Mouse (Mus musculus): ENCODE results near the gene Wdr95. TPM values are rescaled to one million over a fixed set of nuclear protein-coding genes. Genes with fewer than 3 reads are reported as not detected.

Gene Wdr95
- polyA plus RNA-seq, 1 experiment from 2014 or later: 0.25 TPM

- H3K36me3 ChIP-seq (ENCODE audit: control insufficient read depth, insufficient read depth, low read length): no peaks in the 10 kb centered on the region
- WGBS: 80% methylated on average over 9 of the region's 9 CpGs
- no peak for ATAC-seq (ENCODE audit: low read depth)
Measured at GRCm38 (mm10) chr5:149655636-149656035, 127.2 kb downstream of the Wdr95 start.

GRCm38 (mm10) chr5:149658022-149658421 lies 129.5 kb downstream of the Wdr95 start:
- Histone ChIP-seq H3K27me3 (ENCODE audit: control insufficient read depth, insufficient read depth, low read length) (no peaks in the 10 kb centered on the region), H3K4me3 (ENCODE audit: low read depth, low read length) (no peak overlapping the region), H3K4me2 (ENCODE audit: low read depth, low read length) (no peak overlapping the region), H3K27ac (ENCODE audit: low read depth, low read length) (no peak overlapping the region), H3K9me3 (ENCODE audit: control insufficient read depth, low read length) (no peaks in the 10 kb centered on the region), H3K36me3 (ENCODE audit: control insufficient read depth, insufficient read depth, low read length) (no peaks in the 10 kb centered on the region), H3K9ac (replicated peaks; ENCODE audit: low read depth, low read length) (no peak overlapping the region), H3K4me1 (ENCODE audit: control insufficient read depth, insufficient read depth, low read length) (no peaks in the 10 kb centered on the region)
- no peak for ATAC-seq (ENCODE audit: low read depth)
- 66% methylated on average over 3 of the region's 3 CpGs for WGBS

More at GRCm38 (mm10) chr5:149655636-149656035, 127.2 kb downstream of the Wdr95 start:
- H3K27ac ChIP-seq (ENCODE audit: low read depth, low read length): no peak overlapping the region
- no peaks in the 10 kb centered on the region for H3K4me1 ChIP-seq (ENCODE audit: control insufficient read depth, insufficient read depth, low read length)
- H3K4me3 ChIP-seq (ENCODE audit: low read depth, low read length): no peak overlapping the region
- no peak overlapping the region for H3K4me2 ChIP-seq (ENCODE audit: low read depth, low read length)
- no peak overlapping the region for H3K9ac ChIP-seq (replicated peaks; ENCODE audit: low read depth, low read length)
- no peaks in the 10 kb centered on the region for H3K9me3 ChIP-seq (ENCODE audit: control insufficient read depth, low read length)
- no peaks in the 10 kb centered on the region for H3K27me3 ChIP-seq (ENCODE audit: control insufficient read depth, insufficient read depth, low read length)

- Histone ChIP-seq H3K36me3 (ENCODE audit: control insufficient read depth, insufficient read depth, low read length) (no peaks in the 10 kb centered on the region), H3K4me1 (ENCODE audit: control insufficient read depth, insufficient read depth, low read length) (no peaks in the 10 kb centered on the region), H3K9me3 (ENCODE audit: control insufficient read depth, low read length) (no peaks in the 10 kb centered on the region), H3K9ac (replicated peaks; ENCODE audit: low read depth, low read length) (no peak overlapping the region), H3K27ac (ENCODE audit: low read depth, low read length) (no peak overlapping the region), H3K4me3 (ENCODE audit: low read depth, low read length) (no peak overlapping the region), H3K27me3 (ENCODE audit: control insufficient read depth, insufficient read depth, low read length) (no peaks in the 10 kb centered on the region), H3K4me2 (ENCODE audit: low read depth, low read length) (no peak overlapping the region)
- 65% methylated on average over 9 of the region's 9 CpGs for WGBS
- ATAC-seq (ENCODE audit: low read depth): no peak
Measured at GRCm38 (mm10) chr5:149658741-149659413, 130.4 kb downstream of the Wdr95 start.

GRCm38 (mm10) chr5:149659414-149659780 lies 130.9 kb downstream of the Wdr95 start:
- Histone ChIP-seq H3K36me3 (ENCODE audit: control insufficient read depth, insufficient read depth, low read length) (no peaks in the 10 kb centered on the region), H3K4me1 (ENCODE audit: control insufficient read depth, insufficient read depth, low read length) (no peaks in the 10 kb centered on the region), H3K9ac (replicated peaks; ENCODE audit: low read depth, low read length) (no peak overlapping the region), H3K4me2 (ENCODE audit: low read depth, low read length) (no peak overlapping the region), H3K9me3 (ENCODE audit: control insufficient read depth, low read length) (no peaks in the 10 kb centered on the region), H3K27me3 (ENCODE audit: control insufficient read depth, insufficient read depth, low read length) (no peaks in the 10 kb centered on the region), H3K4me3 (ENCODE audit: low read depth, low read length) (no peak overlapping the region), H3K27ac (ENCODE audit: low read depth, low read length) (no peak overlapping the region)
- WGBS: 58% methylated on average over 9 of the region's 9 CpGs
- ATAC-seq (ENCODE audit: low read depth): no peak

GRCm38 (mm10) chr5:149661428-149661827 lies 132.9 kb downstream of the Wdr95 start:
- Histone ChIP-seq H3K27me3 (ENCODE audit: control insufficient read depth, insufficient read depth, low read length) (no peaks in the 10 kb centered on the region), H3K9me3 (ENCODE audit: control insufficient read depth, low read length) (no peaks in the 10 kb centered on the region), H3K4me3 (ENCODE audit: low read depth, low read length) (no peak overlapping the region), H3K9ac (replicated peaks; ENCODE audit: low read depth, low read length) (no peak overlapping the region), H3K36me3 (ENCODE audit: control insufficient read depth, insufficient read depth, low read length) (no peaks in the 10 kb centered on the region), H3K4me2 (ENCODE audit: low read depth, low read length) (no peak overlapping the region), H3K4me1 (ENCODE audit: control insufficient read depth, insufficient read depth, low read length) (no peaks in the 10 kb centered on the region), H3K27ac (ENCODE audit: low read depth, low read length) (no peak overlapping the region)
- 92% methylated on average over 6 of the region's 6 CpGs for WGBS
- no peak for ATAC-seq (ENCODE audit: low read depth)

Other genes starting within 250 kb of the Wdr95 start
- gene Medag, start 116.9 kb upstream of the Wdr95 start, polyA plus RNA-seq (2014; fragmentation: Nextera tagmentation; extraction: Ambion mirVana): 1.9 and 2.1 TPM in 2 replicates
- 0.62 and 1.8 TPM in 2 replicates for gene Tex26, start 89.0 kb upstream of the Wdr95 start, polyA plus RNA-seq (2014; fragmentation: Nextera tagmentation; extraction: Ambion mirVana)
- gene Hsph1, start 107.7 kb downstream of the Wdr95 start, polyA plus RNA-seq (2014; fragmentation: Nextera tagmentation; extraction: Ambion mirVana): 97.1 and 112 TPM in 2 replicates
- gene B3glct, start 149.6 kb downstream of the Wdr95 start, polyA plus RNA-seq (2014; fragmentation: Nextera tagmentation; extraction: Ambion mirVana): 20.1 and 22.2 TPM in 2 replicates

Measured in neural tube, embryonic 14.5 days (tissue).